Mouse (Mus musculus): ENCODE data around the gene Astn1. TPM values are rescaled to one million over a fixed set of nuclear protein-coding genes. Genes with fewer than 3 reads are reported as not detected.

Astn1 gene
- polyA plus RNA-seq, 1 experiment = 0.55 TPM

- DNase-seq (ENCODE audit: low spot score) = no peak
Measured at GRCm38 (mm10) chr1:158414198-158414597, 52.1 kb downstream of the Astn1 start.

- no peak for DNase-seq (ENCODE audit: low spot score)
Measured at GRCm38 (mm10) chr1:158421451-158421850, 59.4 kb downstream of the Astn1 start.

GRCm38 (mm10) chr1:158422739-158423138 is 60.7 kb downstream of the Astn1 start:
- no peak for DNase-seq (ENCODE audit: low spot score)

GRCm38 (mm10) chr1:158446071-158446470 is 84.0 kb downstream of the Astn1 start:
- DNase-seq (ENCODE audit: low spot score) = no peak

GRCm38 (mm10) chr1:158447956-158448355 is 85.9 kb downstream of the Astn1 start:
- DNase-seq (ENCODE audit: low spot score) = no peak

- no peak for DNase-seq (ENCODE audit: low spot score)
Measured at GRCm38 (mm10) chr1:158452675-158453074, 90.6 kb downstream of the Astn1 start.

GRCm38 (mm10) chr1:158453587-158453986 is 91.5 kb downstream of the Astn1 start:
- no peak for DNase-seq (ENCODE audit: low spot score)

- DNase-seq (ENCODE audit: low spot score) = no peak
Measured at GRCm38 (mm10) chr1:158463975-158464374, 101.9 kb downstream of the Astn1 start.

GRCm38 (mm10) chr1:158465286-158465685 is 103.2 kb downstream of the Astn1 start:
- no peak for DNase-seq (ENCODE audit: low spot score)

- no peak for DNase-seq (ENCODE audit: low spot score)
Measured at GRCm38 (mm10) chr1:158477841-158478240, 115.8 kb downstream of the Astn1 start.

- DNase-seq (ENCODE audit: low spot score) = no peak
Measured at GRCm38 (mm10) chr1:158480285-158480684, 118.2 kb downstream of the Astn1 start.

- DNase-seq (ENCODE audit: low spot score) = no peak
Measured at GRCm38 (mm10) chr1:158483733-158484132, 121.7 kb downstream of the Astn1 start.

- no peak for DNase-seq (ENCODE audit: low spot score)
Measured at GRCm38 (mm10) chr1:158489521-158490021, 127.5 kb downstream of the Astn1 start.

- DNase-seq (ENCODE audit: low spot score) = no peak
Measured at GRCm38 (mm10) chr1:158490175-158490574, 128.1 kb downstream of the Astn1 start.

- no peak for DNase-seq (ENCODE audit: low spot score)
Measured at GRCm38 (mm10) chr1:158493289-158493688, 131.2 kb downstream of the Astn1 start.

GRCm38 (mm10) chr1:158500140-158500539 is 138.1 kb downstream of the Astn1 start:
- DNase-seq (ENCODE audit: low spot score) = no peak

GRCm38 (mm10) chr1:158501019-158501418 is 138.9 kb downstream of the Astn1 start:
- DNase-seq (ENCODE audit: low spot score) = no peak

GRCm38 (mm10) chr1:158507610-158508009 is 145.5 kb downstream of the Astn1 start:
- DNase-seq (ENCODE audit: low spot score) = no peak

- no peak for DNase-seq (ENCODE audit: low spot score)
Measured at GRCm38 (mm10) chr1:158509112-158509855, 147.2 kb downstream of the Astn1 start.

- no peak for DNase-seq (ENCODE audit: low spot score)
Measured at GRCm38 (mm10) chr1:158510478-158511207, 148.6 kb downstream of the Astn1 start.

- DNase-seq (ENCODE audit: low spot score) = no peak
Measured at GRCm38 (mm10) chr1:158512089-158512488, 150.0 kb downstream of the Astn1 start.

GRCm38 (mm10) chr1:158512636-158513035 is 150.6 kb downstream of the Astn1 start:
- no peak for DNase-seq (ENCODE audit: low spot score)

- no peak for DNase-seq (ENCODE audit: low spot score)
Measured at GRCm38 (mm10) chr1:158513572-158513971, 151.5 kb downstream of the Astn1 start.
